Mouse (Mus musculus): ENCODE measurements around the gene Tnk1. TPM values are rescaled to one million over a fixed set of nuclear protein-coding genes. Genes with fewer than 3 reads are reported as not detected.

Tnk1 gene
- polyA plus RNA-seq, 1 experiment, result 0.94 TPM

GRCm38 (mm10) chr11:69850754-69851153 is 7.8 kb downstream of the Tnk1 start:
- Histone ChIP-seq H3K4me1 (ENCODE audit: control insufficient read depth) (peaks cover 99% of the 10 kb centered on the region), H3K4me3 (replicated peaks) (no peak overlapping the region), H3K9me3 (ENCODE audit: control insufficient read depth, low read length) (no peaks in the 10 kb centered on the region), H3K27me3 (ENCODE audit: control insufficient read depth) (no peaks in the 10 kb centered on the region), H3K36me3 (ENCODE audit: control insufficient read depth) (peaks cover 69% of the 10 kb centered on the region)
- no peak for TF ChIP-seq TAL1 (IDR thresholded peaks at IDR 0.05; ENCODE audit: low read length)
- no peak for TF ChIP-seq GATA1 (IDR thresholded peaks at IDR 0.05; ENCODE audit: low read length)

- H3K4me1 ChIP-seq (ENCODE audit: control insufficient read depth), result peaks cover 98% of the 10 kb centered on the region
- TF ChIP-seq TAL1 (IDR thresholded peaks at IDR 0.05; ENCODE audit: low read length) (no peak), GATA1 (IDR thresholded peaks at IDR 0.05; ENCODE audit: low read length) (no peak)
- H3K27me3 ChIP-seq (ENCODE audit: control insufficient read depth), result no peaks in the 10 kb centered on the region
- H3K4me3 ChIP-seq (replicated peaks), result no peak overlapping the region
- H3K36me3 ChIP-seq (ENCODE audit: control insufficient read depth), result peaks cover 66% of the 10 kb centered on the region
- H3K9me3 ChIP-seq (ENCODE audit: control insufficient read depth, low read length), result no peaks in the 10 kb centered on the region
These were observed 8.6 kb downstream of the Tnk1 start for GRCm38 (mm10) chr11:69849884-69850283.

GRCm38 (mm10) chr11:69849128-69849527 is 9.4 kb downstream of the Tnk1 start:
- Histone ChIP-seq H3K4me1 (ENCODE audit: control insufficient read depth) (peaks cover 94% of the 10 kb centered on the region), H3K36me3 (ENCODE audit: control insufficient read depth) (peaks cover 64% of the 10 kb centered on the region)
- TF ChIP-seq GATA1 (IDR thresholded peaks at IDR 0.05; ENCODE audit: low read length) (no peak), TAL1 (IDR thresholded peaks at IDR 0.05; ENCODE audit: low read length) (no peak)

GRCm38 (mm10) chr11:69848021-69848420 is 10.5 kb downstream of the Tnk1 start:
- peak overlapping the region; percentile 83 for H3K4me3 ChIP-seq (replicated peaks)

More at GRCm38 (mm10) chr11:69849128-69849527, 9.4 kb downstream of the Tnk1 start:
- Histone ChIP-seq H3K9me3 (ENCODE audit: control insufficient read depth, low read length) (no peaks in the 10 kb centered on the region), H3K27me3 (ENCODE audit: control insufficient read depth) (no peaks in the 10 kb centered on the region), H3K4me3 (replicated peaks) (no peak overlapping the region)

GRCm38 (mm10) chr11:69846738-69847688 is 11.5 kb downstream of the Tnk1 start:
- peak overlapping the region; percentile 83 for H3K4me3 ChIP-seq (replicated peaks)
- no peaks in the 10 kb centered on the region for H3K27me3 ChIP-seq (ENCODE audit: control insufficient read depth)
- H3K9me3 ChIP-seq (ENCODE audit: control insufficient read depth, low read length), result no peaks in the 10 kb centered on the region
- peaks cover 85% of the 10 kb centered on the region for H3K4me1 ChIP-seq (ENCODE audit: control insufficient read depth)
- TF ChIP-seq GATA1 (IDR thresholded peaks at IDR 0.05; ENCODE audit: low read length) (no peak), TAL1 (IDR thresholded peaks at IDR 0.05; ENCODE audit: low read length) (no peak)
- peaks cover 48% of the 10 kb centered on the region for H3K36me3 ChIP-seq (ENCODE audit: control insufficient read depth)

More at GRCm38 (mm10) chr11:69848021-69848420, 10.5 kb downstream of the Tnk1 start:
- Histone ChIP-seq H3K27me3 (ENCODE audit: control insufficient read depth) (no peaks in the 10 kb centered on the region), H3K9me3 (ENCODE audit: control insufficient read depth, low read length) (no peaks in the 10 kb centered on the region), H3K4me1 (ENCODE audit: control insufficient read depth) (peaks cover 89% of the 10 kb centered on the region), H3K36me3 (ENCODE audit: control insufficient read depth) (peaks cover 58% of the 10 kb centered on the region)
- TF ChIP-seq TAL1 (IDR thresholded peaks at IDR 0.05; ENCODE audit: low read length) (no peak), GATA1 (IDR thresholded peaks at IDR 0.05; ENCODE audit: low read length) (no peak)

GRCm38 (mm10) chr11:69846198-69846680 is 12.3 kb downstream of the Tnk1 start, which contains the start of gene Plscr3:
Gene Plscr3 (plus strand): TSS chr11:69846376.
- Histone ChIP-seq H3K4me1 (ENCODE audit: control insufficient read depth) (peaks cover 77% of the 10 kb centered on the region), H3K9me3 (ENCODE audit: control insufficient read depth, low read length) (no peaks in the 10 kb centered on the region), H3K27me3 (ENCODE audit: control insufficient read depth) (no peaks in the 10 kb centered on the region), H3K36me3 (ENCODE audit: control insufficient read depth) (peaks cover 40% of the 10 kb centered on the region), H3K4me3 (replicated peaks) (peak within 1 kb of the TSS; percentile 83)
- TF ChIP-seq GATA1 (IDR thresholded peaks at IDR 0.05; ENCODE audit: low read length), result no peak
- TF ChIP-seq TAL1 (IDR thresholded peaks at IDR 0.05; ENCODE audit: low read length), result no peak

- Histone ChIP-seq H3K27me3 (ENCODE audit: control insufficient read depth) (peaks cover 43% of the 10 kb centered on the region), H3K9me3 (ENCODE audit: control insufficient read depth, low read length) (peaks cover 2% of the 10 kb centered on the region; the same call in 1 of the 2 replicates), H3K36me3 (ENCODE audit: control insufficient read depth) (peaks cover 9% of the 10 kb centered on the region), H3K4me1 (ENCODE audit: control insufficient read depth) (peaks cover 67% of the 10 kb centered on the region), H3K4me3 (replicated peaks) (peak overlapping the region; percentile 89)
- TF ChIP-seq GATA1 (IDR thresholded peaks at IDR 0.05; ENCODE audit: low read length) (no peak), TAL1 (IDR thresholded peaks at IDR 0.05; ENCODE audit: low read length) (no peak)
These were observed 19.8 kb downstream of the Tnk1 start for GRCm38 (mm10) chr11:69838714-69839104.

GRCm38 (mm10) chr11:69837952-69838713 is 20.4 kb downstream of the Tnk1 start, which contains the start of gene Tmem256:
Gene Tmem256 (plus strand): TSS chr11:69838514.
- Histone ChIP-seq H3K4me1 (ENCODE audit: control insufficient read depth) (peaks cover 69% of the 10 kb centered on the region), H3K27me3 (ENCODE audit: control insufficient read depth) (peaks cover 48% of the 10 kb centered on the region), H3K4me3 (replicated peaks) (peak within 1 kb of the TSS; percentile 89), H3K36me3 (ENCODE audit: control insufficient read depth) (peaks cover 9% of the 10 kb centered on the region), H3K9me3 (ENCODE audit: control insufficient read depth, low read length) (peaks cover 2% of the 10 kb centered on the region; the same call in 1 of the 2 replicates)
- TF ChIP-seq TAL1 (IDR thresholded peaks at IDR 0.05; ENCODE audit: low read length), result no peak
- no peak for TF ChIP-seq GATA1 (IDR thresholded peaks at IDR 0.05; ENCODE audit: low read length)

All from erythroblast, embryonic 14.5 days (primary cell).